Mouse (Mus musculus): ENCODE measurements around the gene Clk3.

GRCm38 (mm10) chr9:57764147-57764973 is 1.3 kb downstream of the Clk3 start:
- TF ChIP-seq CTCF (conservative IDR thresholded peaks at IDR 0.05; ENCODE audit: low read length) (no peak), POU5F1 (IDR thresholded peaks at IDR 0.05; ENCODE audit: borderline replicate concordance, low read length) (no peak), NANOG (IDR thresholded peaks at IDR 0.05; ENCODE audit: borderline replicate concordance, low read length) (no peak)

All from E14TG2a.4 (cell line).